Mouse (Mus musculus) forebrain, embryonic 16.5 days (tissue): ENCODE data around the gene Zc3h10. TPM values are rescaled to one million over a fixed set of nuclear protein-coding genes. Genes with fewer than 3 reads are reported as not detected.
"Not testable (repeated sequence)": the region's sequence is repeated elsewhere in the genome, so short reads cannot be mapped to it uniquely, and the experiment has no call there.

Experiments used
- ATAC-seq: fragments of 200-750 bp; cut with Nextera tagmentation; 2 replicates; pipeline ENCODE4 v1.8.0; 2017; ENCODE audit warnings: mild to moderate bottlenecking, moderate library complexity
- H3K27ac ChIP-seq: fragments of 300-500 bp; sonication (generic); 2 replicates; pipeline ENCODE4 v1.5.1; 2014; ENCODE audit warnings: low read length, control low read depth
- H3K27me3 ChIP-seq: fragments of 300-500 bp; sonication (generic); replicated peaks from 2 replicates; pipeline ENCODE4 v1.6.1; 2014; ENCODE audit warnings: low read length; ENCODE audit not compliant: control insufficient read depth, insufficient read depth
- H3K36me3 ChIP-seq: fragments of 300-500 bp; sonication (generic); 2 replicates; pipeline ENCODE4 v1.6.1; 2014; ENCODE audit not compliant: control insufficient read depth, insufficient read depth
- H3K4me1 ChIP-seq: fragments of 300-500 bp; sonication (generic); replicated peaks from 2 replicates; pipeline ENCODE4 v1.6.1; 2014; ENCODE audit warnings: low read length; ENCODE audit not compliant: control insufficient read depth, insufficient read depth
- H3K4me2 ChIP-seq: fragments of 300-500 bp; sonication (generic); 2 replicates; pipeline ENCODE4 v1.6.1; 2014; ENCODE audit warnings: mild to moderate bottlenecking, low read length, control low read depth
- H3K4me3 ChIP-seq: fragments of 300-500 bp; sonication (generic); replicated peaks from 2 replicates; pipeline ENCODE4 v1.5.1; 2014; ENCODE audit warnings: mild to moderate bottlenecking, low read length, control low read depth
- H3K9ac ChIP-seq: fragments of 300-500 bp; sonication (generic); replicated peaks from 2 replicates; pipeline ENCODE4 v1.6.1; 2014; ENCODE audit warnings: low read depth, low read length, control low read depth
- H3K9me3 ChIP-seq: fragments of 300-500 bp; sonication (generic); 2 replicates; pipeline ENCODE4 v1.6.1; 2016; ENCODE audit warnings: low read length; ENCODE audit not compliant: control insufficient read depth
- WGBS: fragments of 180-500 bp; shearing (Covaris S2); extraction: QIAGEN DNeasy Blood & Tissue Kit; methylation state at CpG from one replicate; pipeline ENCODE4 v1.1.7; 2014; 5-methylcytosine and 5-hydroxymethylcytosine counted together
- polyA plus RNA-seq: library from polyadenylated mRNA; unstranded; fragments of >200 nt; fragmentation: Nextera tagmentation; extraction: Ambion mirVana; gene quantifications from 2 replicates; pipeline ENCODE4 v1.2.1, GENCODE M21; 2015

Gene Zc3h10
- polyA plus RNA-seq, 1 experiment from 2014 or later: 20.9 TPM

DNA sequence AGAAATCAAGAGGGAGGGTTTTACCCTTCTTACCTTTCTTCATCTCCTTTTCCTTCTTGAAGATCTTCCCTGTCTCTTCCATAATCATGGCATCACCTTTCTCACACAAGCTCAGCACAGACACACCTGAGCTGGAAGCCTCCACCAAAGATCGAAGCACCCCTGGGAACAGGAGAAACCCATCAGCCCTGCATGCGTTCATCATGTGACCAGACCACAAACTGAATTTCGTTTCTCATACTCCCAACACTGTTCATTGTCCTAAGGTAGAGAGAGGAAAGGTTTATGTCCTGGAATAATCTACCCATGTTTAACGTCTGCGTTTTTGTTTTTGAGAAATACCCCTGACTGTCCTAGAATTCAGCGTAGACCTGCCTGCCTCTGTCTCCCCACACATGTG, 16.0 kb upstream of the Zc3h10 start:
- Histone ChIP-seq H3K27me3 (no peaks in the 10 kb centered on the region), H3K4me1 (peaks cover 16% of the 10 kb centered on the region), H3K36me3 (peaks cover 29% of the 10 kb centered on the region), H3K9me3 (no peaks in the 10 kb centered on the region), H3K9ac (no peak overlapping the region), H3K4me2 (no peak overlapping the region), H3K4me3 (no peak overlapping the region), H3K27ac (no peak overlapping the region)
- 94% methylated on average over 6 of the region's 6 CpGs for WGBS
- ATAC-seq: no peak

DNA sequence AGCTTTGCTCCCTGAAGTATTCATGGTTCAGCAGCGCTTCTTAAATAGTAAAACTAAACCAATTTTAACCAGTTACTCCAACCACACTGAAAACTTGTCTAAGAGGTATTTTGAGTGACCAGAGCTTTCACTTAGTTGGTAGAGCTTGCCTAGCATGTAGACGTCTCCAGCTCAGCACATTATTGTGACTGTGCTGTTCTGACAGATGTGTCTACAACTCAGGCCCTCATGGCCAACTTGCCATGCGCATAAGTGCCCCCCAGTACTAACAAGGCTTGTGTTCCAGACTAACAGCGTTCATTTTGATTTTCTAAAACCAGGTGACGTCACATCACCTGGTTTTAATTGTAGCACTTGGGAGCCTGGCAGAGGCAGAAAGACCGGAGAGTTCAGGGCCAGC, 9.4 kb upstream of the Zc3h10 start:
- H3K9me3 ChIP-seq: no peaks in the 10 kb centered on the region
- H3K27ac ChIP-seq: no peak overlapping the region
- no peaks in the 10 kb centered on the region for H3K27me3 ChIP-seq
- no peak overlapping the region for H3K4me2 ChIP-seq
- H3K36me3 ChIP-seq: peaks cover 29% of the 10 kb centered on the region
- ATAC-seq: no peak
- H3K4me1 ChIP-seq: no peaks in the 10 kb centered on the region
- H3K9ac ChIP-seq: no peak overlapping the region
- WGBS: 84% methylated on average over 6 of the region's 6 CpGs
- no peak overlapping the region for H3K4me3 ChIP-seq

DNA sequence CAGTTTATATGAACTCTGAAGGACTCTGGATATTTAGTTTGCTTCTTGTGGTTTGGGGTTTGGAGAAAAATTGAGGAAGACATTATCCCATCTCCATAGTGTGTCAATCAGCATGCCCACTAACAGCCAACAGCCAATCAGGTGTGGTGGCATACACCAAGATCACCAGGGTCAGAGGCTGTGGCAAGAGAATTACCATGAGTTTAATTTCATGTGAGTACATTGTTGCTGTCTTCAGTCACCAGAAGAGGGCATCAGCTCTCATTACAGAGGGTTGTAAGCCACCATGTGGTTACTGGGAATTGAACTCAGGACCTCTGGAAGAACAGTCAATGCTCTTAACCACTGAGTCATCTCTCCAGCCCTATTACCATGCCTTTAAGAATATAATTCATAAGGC, 8.7 kb upstream of the Zc3h10 start:
- Histone ChIP-seq H3K9ac (no peak overlapping the region), H3K27me3 (no peaks in the 10 kb centered on the region), H3K4me2 (no peak overlapping the region), H3K4me1 (no peaks in the 10 kb centered on the region), H3K27ac (no peak overlapping the region), H3K4me3 (no peak overlapping the region), H3K36me3 (peaks cover 25% of the 10 kb centered on the region), H3K9me3 (no peaks in the 10 kb centered on the region)
- ATAC-seq: no peak

DNA sequence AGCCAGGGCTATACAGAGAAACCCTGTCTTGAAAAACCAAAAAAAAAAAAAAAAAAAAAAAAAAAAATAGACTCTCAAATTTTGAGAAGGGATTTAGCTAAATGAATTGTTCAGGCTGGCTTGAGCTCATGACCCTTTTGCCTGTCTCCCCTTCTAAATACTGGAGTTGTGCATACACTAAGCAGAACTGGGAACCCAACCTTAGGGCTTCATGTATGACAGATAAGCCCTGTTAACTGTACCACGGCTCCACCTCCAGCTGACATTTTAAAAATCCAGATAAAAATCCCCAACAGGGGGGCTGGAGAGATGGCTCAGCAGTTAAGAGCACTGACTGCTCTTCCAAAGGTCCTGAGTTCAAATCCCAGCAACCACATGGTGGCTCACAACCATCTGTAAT, 8.0 kb upstream of the Zc3h10 start:
- not testable (repeated sequence) for H3K4me1 ChIP-seq, H3K27ac ChIP-seq, H3K9me3 ChIP-seq, H3K4me3 ChIP-seq, H3K9ac ChIP-seq, H3K27me3 ChIP-seq, H3K4me2 ChIP-seq, ATAC-seq
- 100% methylated on average over 1 of the region's 1 CpGs for WGBS
- H3K36me3 ChIP-seq: peaks cover 19% of the 10 kb centered on the region

DNA sequence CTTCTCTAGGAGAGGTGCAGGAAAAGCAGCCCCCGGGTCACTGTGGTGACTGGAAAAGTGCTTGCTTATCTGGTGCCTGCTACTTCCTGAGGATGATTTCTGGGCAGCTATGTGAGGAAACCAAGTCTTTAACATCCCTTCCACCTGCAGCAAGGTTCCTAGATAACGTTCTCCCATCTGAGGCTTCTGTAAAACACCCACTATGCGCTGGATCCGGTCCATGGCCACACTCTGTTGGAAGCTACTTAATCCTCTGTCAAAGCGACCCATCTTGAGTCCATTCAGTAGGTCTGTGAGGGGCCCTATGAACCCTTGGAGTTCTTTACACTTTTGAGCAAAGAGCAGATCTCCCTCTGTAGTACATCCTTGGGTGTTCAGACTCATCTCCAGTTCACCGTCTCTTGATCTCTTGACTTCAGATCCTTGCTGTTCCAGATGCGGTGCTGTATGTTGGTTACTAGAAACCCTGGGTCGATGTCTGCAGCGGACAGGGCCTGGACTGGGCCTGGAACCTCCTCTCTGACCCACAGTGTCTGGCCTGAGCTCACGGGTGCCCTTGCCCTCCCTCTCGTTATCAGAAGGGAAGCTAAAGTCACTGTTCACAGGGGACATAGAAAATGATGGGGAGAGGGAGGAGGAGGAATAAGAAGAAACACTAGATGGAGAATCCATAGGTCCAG, 2.7 kb upstream of the Zc3h10 start:
- H3K9ac ChIP-seq, ATAC-seq, H3K4me2 ChIP-seq, H3K4me3 ChIP-seq, H3K27ac ChIP-seq, H3K36me3 ChIP-seq, H3K27me3 ChIP-seq, H3K9me3 ChIP-seq, H3K4me1 ChIP-seq: not testable (repeated sequence)
- WGBS: 90% methylated on average over 11 of the region's 11 CpGs

DNA sequence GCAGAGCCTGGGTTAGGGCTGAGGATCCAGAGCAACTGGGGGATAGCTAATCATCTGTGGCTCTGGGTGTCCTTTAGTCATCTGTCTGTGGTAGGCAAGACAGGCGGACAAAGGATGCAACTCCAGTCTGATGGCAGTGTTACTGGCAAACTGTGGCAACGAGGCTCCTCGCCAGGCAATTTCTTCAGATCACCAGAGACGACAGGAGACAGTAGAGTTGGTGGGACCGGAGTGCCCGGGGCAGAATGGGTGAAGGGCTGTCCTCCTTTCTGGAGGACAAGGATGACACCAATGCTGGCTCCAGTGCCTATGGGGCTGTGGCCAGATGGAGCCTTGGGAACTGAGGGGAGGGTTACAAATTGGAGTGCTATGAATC, 2.1 kb upstream of the Zc3h10 start:
- H3K4me3 ChIP-seq, H3K9ac ChIP-seq, H3K36me3 ChIP-seq, H3K27me3 ChIP-seq, H3K4me1 ChIP-seq, H3K4me2 ChIP-seq, H3K9me3 ChIP-seq, ATAC-seq: not testable (repeated sequence)
- 66% methylated on average over 6 of the region's 6 CpGs for WGBS
- H3K27ac ChIP-seq: peak overlapping the region; percentile 47; the same call in 1 of the 2 replicates

DNA sequence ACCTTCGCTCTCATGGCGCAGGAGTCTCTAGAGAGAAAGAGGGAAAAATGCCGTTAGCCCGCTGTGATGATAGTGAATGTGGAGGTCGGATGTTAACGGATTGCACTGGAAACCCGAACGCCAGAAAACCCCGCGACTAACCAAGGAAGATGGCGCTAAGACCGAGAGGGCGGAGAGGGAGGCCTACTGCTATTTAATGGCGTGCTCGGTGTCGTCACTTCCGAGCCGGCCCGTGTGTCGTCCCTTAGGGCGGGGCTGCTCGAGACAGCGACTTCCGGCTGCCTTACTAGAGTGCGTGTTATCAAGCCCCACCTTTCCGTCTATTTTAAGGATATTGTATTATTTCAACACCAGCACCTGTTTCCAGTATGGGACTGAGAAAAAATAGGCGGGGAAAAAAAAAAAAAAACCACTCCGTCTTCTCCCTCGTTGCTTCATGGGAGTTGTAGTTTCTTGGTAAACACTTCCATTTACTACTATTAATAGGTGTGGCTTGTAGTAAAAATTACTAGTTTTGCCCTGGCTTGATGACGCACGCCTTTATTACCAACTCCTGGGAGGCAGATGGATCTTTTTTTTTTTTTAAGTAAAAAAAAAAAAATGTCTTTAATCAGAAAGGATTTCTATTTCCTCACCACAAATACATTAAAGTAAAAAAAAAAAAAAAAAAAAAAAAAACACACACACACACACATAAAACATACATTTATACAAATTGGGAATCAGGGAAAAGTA, 1.5 kb upstream of the Zc3h10 start, which contains the start of gene Rpl41:
TSS of gene Rpl41 (minus strand) at position 359 of the 735 bp plus-strand sequence.
- Histone ChIP-seq H3K27ac (peak within 1 kb of the TSS; percentile 92), H3K27me3 (no peaks in the 10 kb centered on the region), H3K36me3 (peaks cover 10% of the 10 kb centered on the region; the same call in 1 of the 2 replicates), H3K9me3 (no peaks in the 10 kb centered on the region), H3K9ac (peak within 1 kb of the TSS; percentile 83), H3K4me2 (peak within 1 kb of the TSS; percentile 80), H3K4me3 (peak within 1 kb of the TSS; percentile 83), H3K4me1 (peaks cover 10% of the 10 kb centered on the region)
- ATAC-seq: peak; percentile 92
- 0% methylated on average over 31 of the region's 31 CpGs for WGBS

DNA sequence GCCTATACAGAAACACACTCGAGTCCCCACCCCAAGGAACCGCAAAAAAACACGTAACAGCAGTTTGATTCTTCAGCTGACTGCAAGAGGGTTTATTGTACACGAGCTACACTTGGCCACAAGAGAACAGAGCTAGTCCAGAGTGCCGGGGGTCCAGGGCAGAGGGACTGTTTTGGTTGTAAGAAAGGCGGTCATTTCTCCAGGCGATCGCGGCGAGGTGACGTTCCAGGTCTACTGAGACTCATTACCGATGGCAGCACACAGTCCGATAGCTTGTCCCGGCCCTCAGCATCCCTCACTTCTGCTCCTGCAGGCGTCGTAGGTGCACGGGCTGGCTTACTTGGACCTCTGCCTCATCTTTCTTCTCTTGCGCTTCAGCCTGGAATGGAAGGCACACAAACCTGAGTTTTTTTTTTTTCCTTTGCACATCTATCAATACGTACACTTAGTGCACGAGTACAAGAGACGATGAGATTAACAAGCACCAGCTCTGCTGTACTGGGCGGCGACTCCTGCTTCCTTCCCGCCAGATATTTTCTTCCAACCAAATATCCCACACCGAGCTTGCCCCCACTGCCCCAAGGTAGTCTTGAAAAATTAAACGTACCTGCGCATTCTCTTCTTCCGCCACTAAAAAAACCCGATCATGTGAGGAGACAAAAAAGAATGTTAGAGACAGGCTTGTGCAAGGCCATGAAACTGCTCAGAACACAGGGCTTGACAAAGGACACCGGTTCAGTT, 647 bp upstream of the Zc3h10 start:
- peak overlapping the region; percentile 83 for H3K4me3 ChIP-seq
- H3K27me3 ChIP-seq, ATAC-seq, H3K9me3 ChIP-seq: not testable (repeated sequence)
- peak overlapping the region; percentile 80 for H3K4me2 ChIP-seq
- H3K36me3 ChIP-seq: peaks cover 19% of the 10 kb centered on the region
- WGBS: under 1% methylated on average over 26 of the region's 30 CpGs
- peak overlapping the region; percentile 83 for H3K9ac ChIP-seq
- H3K4me1 ChIP-seq: peaks cover 13% of the 10 kb centered on the region
- H3K27ac ChIP-seq: peak overlapping the region; percentile 92

DNA sequence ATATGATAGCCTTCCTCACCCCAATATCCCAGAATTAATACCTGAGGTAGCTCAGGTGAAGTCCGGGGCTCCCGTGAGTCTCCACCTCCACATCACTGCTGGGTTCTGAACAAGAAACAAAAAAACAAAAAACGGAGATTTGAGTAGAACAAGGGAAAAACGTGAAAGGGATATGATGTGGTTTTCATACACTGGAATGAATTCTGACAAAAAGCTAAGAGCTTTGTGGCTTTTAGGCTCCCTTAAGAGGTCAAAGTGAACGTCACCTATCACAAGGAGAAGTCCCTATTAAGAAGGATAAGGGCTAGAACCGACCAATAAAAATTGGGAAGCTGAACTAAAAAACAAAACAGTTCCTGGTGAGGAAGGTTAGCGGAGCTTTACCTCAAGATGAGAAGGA, 787 bp downstream of the Zc3h10 start:
- Histone ChIP-seq H3K4me1 (peaks cover 13% of the 10 kb centered on the region), H3K9ac (peak overlapping the region; percentile 85), H3K9me3 (no peaks in the 10 kb centered on the region), H3K36me3 (peaks cover 20% of the 10 kb centered on the region), H3K27me3 (no peaks in the 10 kb centered on the region), H3K4me3 (peak overlapping the region; percentile 83), H3K27ac (peak overlapping the region; percentile 96), H3K4me2 (peak overlapping the region; percentile 80)
- no peak for ATAC-seq
- WGBS: 22% methylated on average over 7 of the region's 7 CpGs
